Mouse (Mus musculus) MEL (cell line): ENCODE measurements at regions not wholly inside any gene's neighbourhood (a gene's known extent, or its start where the extent isn't known, plus 50 kb on each side); places are given as distances from the start of the nearest gene placed in this dataset.

ENCODE experiments used
- CHD2 ChIP-seq: IDR thresholded peaks from 2 replicates; pipeline ENCODE4 v1.6.1; 2011; ENCODE audit warnings: low read length, improper control_type of control experiment
- CTCF ChIP-seq, 3 experiments: IDR thresholded peaks in 2 of 3; conservative IDR thresholded peaks in 1 of 3; 2 replicates each; pipeline ENCODE4 v1.5.1; 2011 to 2012; ENCODE audit warnings: low read length in 3 of 3, low read depth in 2 of 3, mild to moderate bottlenecking in 2 of 3, improper control_type of control experiment in 1 of 3, inconsistent platforms in 1 of 3, mixed read lengths in 1 of 3, moderate library complexity in 1 of 3; ENCODE audit not compliant: control insufficient read depth in 1 of 3, insufficient read depth in 1 of 3, poor library complexity in 1 of 3, severe bottlenecking in 1 of 3
- E2F4 ChIP-seq: IDR thresholded peaks from 2 replicates; pipeline ENCODE4 v1.6.1; 2011; ENCODE audit warnings: low read depth, low read length, improper control_type of control experiment, borderline replicate concordance
- EP300 ChIP-seq, 2 experiments: IDR thresholded peaks; 2 replicates each; pipeline ENCODE4 v1.6.1; 2011; ENCODE audit warnings: improper control_type of control experiment in 2 of 2, low read length in 2 of 2, low read depth in 1 of 2, mild to moderate bottlenecking in 1 of 2
- MAFK ChIP-seq: IDR thresholded peaks from 2 replicates; pipeline ENCODE4 v1.6.1; 2011; ENCODE audit warnings: low read depth, mild to moderate bottlenecking, low read length, improper control_type of control experiment, borderline replicate concordance
- MAZ ChIP-seq: IDR thresholded peaks from 2 replicates; pipeline ENCODE4 v1.6.1; 2012; ENCODE audit warnings: low read depth, mild to moderate bottlenecking, inconsistent platforms, low read length, improper control_type of control experiment
- NELFE ChIP-seq: IDR thresholded peaks from 2 replicates; pipeline ENCODE4 v1.6.1; 2011; ENCODE audit warnings: low read depth, low read length, improper control_type of control experiment
- NRF1 ChIP-seq: IDR thresholded peaks from 2 replicates; pipeline ENCODE4 v1.6.1; 2014; ENCODE audit warnings: low read depth, mild to moderate bottlenecking, inconsistent platforms, low read length, improper control_type of control experiment, moderate library complexity; ENCODE audit not compliant: poor library complexity, insufficient read depth, severe bottlenecking
- POLR2A ChIP-seq, 2 experiments: IDR thresholded peaks; 2 replicates each; pipeline ENCODE4 v1.6.1; 2011 to 2012; ENCODE audit warnings: low read length in 2 of 2, mild to moderate bottlenecking in 2 of 2, control low read depth in 1 of 2, improper control_type of control experiment in 1 of 2, low read depth in 1 of 2, moderate library complexity in 1 of 2; ENCODE audit not compliant: control insufficient read depth in 1 of 2, insufficient read depth in 1 of 2, poor library complexity in 1 of 2
- POLR2AphosphoS5 ChIP-seq: IDR thresholded peaks from 2 replicates; pipeline ENCODE4 v1.6.1; 2012; ENCODE audit warnings: low read depth, borderline replicate concordance, mild to moderate bottlenecking, inconsistent platforms, low read length, moderate library complexity, mixed read lengths
- RAD21 ChIP-seq: IDR thresholded peaks from 2 replicates; pipeline ENCODE4 v1.6.1; 2011; ENCODE audit warnings: mild to moderate bottlenecking, low read depth, low read length, improper control_type of control experiment

DNA sequence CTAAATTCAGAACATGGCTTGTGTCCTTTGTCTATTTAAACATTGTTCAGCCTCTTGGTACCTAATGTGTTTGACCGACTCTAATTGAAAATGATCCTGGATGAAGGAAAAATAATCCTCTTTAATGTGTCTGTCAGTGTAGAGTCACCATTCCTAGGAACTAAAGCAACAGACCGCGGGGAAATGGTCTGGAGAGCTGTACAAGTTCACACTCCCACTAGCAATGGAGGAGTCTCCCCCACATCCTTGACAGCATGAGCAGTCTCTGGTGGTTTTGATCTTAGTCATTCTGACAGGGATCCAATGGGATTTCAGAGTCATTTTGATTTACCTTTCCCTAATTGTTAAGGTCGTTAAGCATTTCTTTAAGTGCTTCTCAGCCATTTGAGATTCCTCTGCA is 403.4 kb upstream of the Ins1 start:
- TF ChIP-seq CTCF (IDR thresholded peaks at IDR 0.05 in 2 of 3, conservative IDR thresholded peaks at IDR 0.05 in 1 of 3; ENCODE audit: control insufficient read depth in 1 of 3, insufficient read depth in 1 of 3, low read depth in 2 of 3, low read length in 3 of 3, poor library complexity in 1 of 3, severe bottlenecking in 1 of 3) (no peak), CHD2 (no peak), EP300 (IDR thresholded peaks at IDR 0.05; ENCODE audit: low read depth in 1 of 2, low read length in 2 of 2) (no peak), NRF1 (no peak), POLR2AphosphoS5 (no peak), NELFE (no peak), POLR2A (IDR thresholded peaks at IDR 0.05; ENCODE audit: control insufficient read depth in 1 of 2, insufficient read depth in 1 of 2, low read depth in 1 of 2, low read length in 2 of 2, poor library complexity in 1 of 2) (no peak), E2F4 (no peak), MAZ (no peak), MAFK (no peak), RAD21 (no peak)
